Mouse (Mus musculus) gastrocnemius, postnatal 14 days (tissue): Measurements from ENCODE around the gene Cdr2. TPM values are rescaled to one million over a fixed set of nuclear protein-coding genes. Genes with fewer than 3 reads are reported as not detected.
"Not testable (repeated sequence)": the region's sequence is repeated elsewhere in the genome, so short reads cannot be mapped to it uniquely, and the experiment has no call there.

Experiments
- DNase-seq: peaks from one replicate; pipeline ENCODE4 v3.0.0; 2021; ENCODE audit warnings: mixed read lengths
- intact Hi-C: fragments of 180-260 bp; cut with DNase I; formaldehyde crosslinking; loops from one replicate; pipeline ENCODE4 v1.15.1; 2025; ENCODE audit warnings: low total_unique reads
- long read RNA-seq, 2 experiments: library from polyadenylated mRNA; stranded (forward); transcript quantifications; one replicate each; pipeline ENCODE4 v2.0.0; 2021
- total RNA-seq, 2 experiments: library from RNA; stranded (reverse); gene quantifications; 2 replicates each; pipeline ENCODE4 v1.2.3; 2021

The Cdr2 gene
- total RNA-seq: 1 to 10 TPM; 4.1 to 6.2 TPM
- long read RNA-seq, experiment 1, partial matches to known transcripts: 0 of 4 reads
- long read RNA-seq, experiment 1, other reads (novel, unspliced or antisense): 0 of 4 reads
- long read RNA-seq, experiment 2, transcript Cdr2-201 (5 exons, 2,525 nt): major isoform, 5 of 5 reads
- long read RNA-seq, experiment 2, partial matches to known transcripts: 0 of 5 reads
- long read RNA-seq, experiment 2, other reads (novel, unspliced or antisense): 0 of 5 reads

GRCm38 (mm10) chr7:120982200-120982841 lies at the start of gene Cdr2, which contains the start of gene Mfsd13b:
TSS of gene Cdr2 (minus strand) at chr7:120982312.
TSS of gene Mfsd13b (plus strand) at chr7:120982509.
- peak; percentile 89 for DNase-seq

DNA sequence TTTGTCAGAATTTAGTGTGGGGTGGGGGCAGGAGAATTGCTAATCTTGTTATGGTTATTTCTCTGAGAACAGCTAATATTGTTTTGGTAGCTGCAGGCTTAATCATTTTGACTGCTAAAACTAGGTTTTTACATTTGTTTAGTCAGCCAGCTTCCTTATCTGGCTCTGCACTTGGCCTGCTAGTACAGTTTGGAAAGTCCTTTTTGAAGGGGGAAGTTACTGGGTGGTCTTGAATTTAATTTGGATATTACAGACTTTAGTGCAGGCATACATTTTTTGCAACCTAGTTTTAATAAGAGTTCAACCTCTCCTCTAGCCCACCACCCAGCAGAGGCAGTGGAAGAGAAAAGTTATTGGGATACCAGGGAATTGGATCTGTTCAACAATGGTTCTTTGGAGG lies 47.8 kb upstream of the Cdr2 start:
- intact Hi-C loops: loop anchor here (10.0 kb wide), 1 partner anchor 45 kb away; the partner anchor contains the start of genes Cdr2 and Mfsd13b
- DNase-seq: not testable (repeated sequence)

More at GRCm38 (mm10) chr7:120982200-120982841, at the start of gene Cdr2, which contains the start of gene Mfsd13b:
- intact Hi-C loops: loop anchor here (10.0 kb wide), 1 partner anchor 52 kb away; the partner anchor contains the start of gene Mettl9

DNA sequence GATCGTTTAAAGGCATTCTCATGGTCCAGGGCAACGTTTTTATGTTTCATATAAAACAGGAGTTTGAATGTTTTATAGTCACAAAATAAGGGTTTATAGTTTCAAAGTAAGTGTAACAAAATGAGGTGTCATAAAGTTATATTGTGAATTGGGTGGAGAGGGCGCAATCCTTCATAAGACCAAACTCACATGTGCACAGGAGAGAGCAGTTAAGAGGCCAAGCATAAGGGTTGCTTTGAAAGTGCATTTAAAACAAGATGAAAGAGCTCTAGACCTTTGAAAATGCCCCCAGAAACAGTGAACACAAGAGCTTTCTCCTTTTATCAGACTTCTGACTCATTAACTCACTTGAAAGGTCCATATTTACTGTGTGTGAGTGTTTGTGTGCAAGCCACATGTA lies 44.2 kb upstream of the Cdr2 start:
- DNase-seq: no peak
- intact Hi-C loops: no loop called here

DNA sequence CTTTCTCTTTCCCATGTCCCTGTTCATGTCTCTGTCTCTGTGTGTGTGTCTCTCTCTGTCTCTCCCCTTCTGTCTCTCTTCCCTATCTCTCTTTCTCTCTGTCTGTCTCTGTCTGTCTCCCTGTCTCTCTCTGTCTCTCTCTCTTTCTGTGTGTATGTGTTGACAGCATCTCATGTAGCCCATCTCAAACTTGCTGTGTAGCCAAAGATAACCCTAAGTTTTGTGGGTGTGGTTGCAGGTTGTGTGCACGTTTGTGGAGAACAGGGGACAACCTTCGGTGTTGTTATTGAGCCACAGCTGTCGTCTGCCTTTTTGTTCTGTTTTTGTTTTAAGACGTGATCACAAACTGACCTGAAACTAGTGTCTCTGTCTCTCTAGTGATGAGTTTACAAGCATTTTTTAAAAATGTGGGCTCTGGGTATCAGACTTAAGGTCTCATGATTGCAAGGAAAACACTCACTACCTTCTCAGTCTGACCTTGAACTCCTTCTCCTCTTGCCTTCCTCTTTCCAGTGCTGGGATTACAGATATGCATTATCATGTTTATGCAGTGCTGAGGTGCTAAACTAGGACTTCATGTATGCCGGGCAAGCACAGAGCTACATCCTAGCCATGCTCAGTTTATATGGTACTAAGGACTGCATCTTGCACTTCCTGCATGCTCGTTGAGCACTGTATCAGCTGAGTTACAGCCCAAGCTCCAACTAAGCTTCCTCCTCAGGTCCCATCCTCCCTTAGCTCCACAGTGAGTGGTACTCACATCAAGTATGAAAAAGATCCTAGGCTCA lies 43.3 kb upstream of the Cdr2 start:
- intact Hi-C loops: no loop called here
- no peak for DNase-seq

- DNase-seq: no peak
- intact Hi-C loops: no loop called here
These were observed 38.2 kb upstream of the Cdr2 start for GRCm38 (mm10) chr7:121020277-121020676.

DNA sequence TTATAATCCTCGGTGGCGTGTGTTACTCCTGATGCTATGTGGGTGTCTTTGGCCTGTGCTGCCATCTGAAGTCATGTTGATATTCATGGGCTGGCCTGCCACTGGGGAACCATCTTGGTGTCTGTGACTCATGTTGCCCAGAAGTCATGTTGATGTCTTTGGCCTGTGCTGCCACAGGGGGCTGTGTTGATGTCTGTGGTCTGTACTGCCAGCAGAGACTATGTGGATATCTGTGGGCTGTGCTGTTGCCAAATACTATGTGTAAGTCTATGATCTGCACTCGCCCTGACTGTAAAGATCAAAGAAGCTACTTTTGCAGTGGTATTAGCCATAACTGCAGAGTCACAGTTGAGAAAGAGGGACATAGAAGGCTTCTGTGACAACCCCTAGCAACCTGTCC lies 36.7 kb upstream of the Cdr2 start:
- DNase-seq: no peak
- intact Hi-C loops: no loop called here

GRCm38 (mm10) chr7:121014486-121014885 lies 32.4 kb upstream of the Cdr2 start:
- no peak for DNase-seq
- intact Hi-C loops: no loop called here

- intact Hi-C loops: no loop called here
- no peak for DNase-seq
These were observed 29.9 kb upstream of the Cdr2 start for GRCm38 (mm10) chr7:121011794-121012689.

DNA sequence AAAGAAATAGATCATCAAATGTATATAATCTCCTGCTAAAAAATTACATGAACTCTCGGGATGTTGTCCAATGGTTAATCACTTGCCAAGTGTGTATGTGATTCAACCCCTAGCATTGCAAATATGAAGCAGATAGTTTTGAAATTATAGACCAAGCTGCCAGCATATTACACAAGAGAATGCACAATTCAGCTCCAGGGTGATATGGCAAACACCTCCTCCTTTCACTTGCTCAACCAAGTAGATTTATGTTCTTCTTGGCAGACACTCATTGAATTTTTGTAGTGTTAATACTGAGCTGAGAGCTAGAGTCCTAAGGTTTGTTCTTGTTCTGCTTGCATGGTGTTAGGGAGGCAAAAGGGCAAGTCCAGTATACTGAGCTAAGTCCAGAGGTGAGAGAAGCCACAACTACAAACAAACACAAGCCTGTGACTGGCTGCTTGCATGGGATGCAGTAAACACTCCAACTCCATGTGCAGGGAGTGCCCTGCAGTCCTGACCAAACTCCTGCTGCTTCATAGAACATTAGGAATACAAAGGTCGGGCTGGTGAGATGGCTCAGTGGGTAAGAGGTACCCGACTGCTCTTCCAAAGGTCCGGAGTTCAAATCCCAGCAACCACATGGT lies 21.8 kb upstream of the Cdr2 start:
- DNase-seq: no peak
- intact Hi-C loops: no loop called here

DNA sequence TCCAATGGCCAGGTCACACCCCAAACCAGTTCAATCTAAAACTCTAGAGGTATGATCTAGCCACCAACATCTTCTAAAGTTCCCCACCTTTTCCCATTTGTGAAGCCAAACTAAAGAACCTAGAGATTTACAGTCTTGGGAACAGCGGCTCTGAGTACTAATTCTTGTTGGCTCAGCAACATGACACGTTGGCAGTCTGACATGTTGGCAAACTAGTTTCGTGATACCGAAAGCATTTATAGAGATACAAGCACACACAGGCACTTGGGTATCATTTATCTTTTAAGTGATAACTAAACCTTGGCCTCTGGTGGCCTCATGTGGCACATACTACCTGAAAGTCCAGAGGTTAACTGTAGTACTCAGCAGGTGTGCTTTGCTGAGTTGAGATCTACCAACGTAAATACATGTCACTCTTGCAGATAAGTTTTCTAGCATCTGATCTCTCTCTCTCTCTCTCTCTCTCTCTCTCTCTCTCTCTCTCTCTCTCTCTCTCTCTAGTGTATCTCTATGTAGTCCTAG lies 20.4 kb upstream of the Cdr2 start:
- no peak for DNase-seq
- intact Hi-C loops: no loop called here

- intact Hi-C loops: no loop called here
These were observed 19.8 kb upstream of the Cdr2 start for GRCm38 (mm10) chr7:121001879-121002278.

GRCm38 (mm10) chr7:121000065-121000822 lies 18.1 kb upstream of the Cdr2 start:
- intact Hi-C loops: no loop called here
- DNase-seq: no peak

More at GRCm38 (mm10) chr7:121001879-121002278, 19.8 kb upstream of the Cdr2 start:
- no peak for DNase-seq

GRCm38 (mm10) chr7:120999021-120999530 lies 17.0 kb upstream of the Cdr2 start:
- DNase-seq: no peak
- intact Hi-C loops: no loop called here

- intact Hi-C loops: no loop called here
- no peak for DNase-seq
These were observed 9.1 kb upstream of the Cdr2 start for GRCm38 (mm10) chr7:120991191-120991590.

- no peak for DNase-seq
- intact Hi-C loops: loop anchor here (10.0 kb wide), 1 partner anchor 52 kb away; the partner anchor contains the start of gene Mettl9
These were observed 856 bp upstream of the Cdr2 start for GRCm38 (mm10) chr7:120982968-120983367.

DNA sequence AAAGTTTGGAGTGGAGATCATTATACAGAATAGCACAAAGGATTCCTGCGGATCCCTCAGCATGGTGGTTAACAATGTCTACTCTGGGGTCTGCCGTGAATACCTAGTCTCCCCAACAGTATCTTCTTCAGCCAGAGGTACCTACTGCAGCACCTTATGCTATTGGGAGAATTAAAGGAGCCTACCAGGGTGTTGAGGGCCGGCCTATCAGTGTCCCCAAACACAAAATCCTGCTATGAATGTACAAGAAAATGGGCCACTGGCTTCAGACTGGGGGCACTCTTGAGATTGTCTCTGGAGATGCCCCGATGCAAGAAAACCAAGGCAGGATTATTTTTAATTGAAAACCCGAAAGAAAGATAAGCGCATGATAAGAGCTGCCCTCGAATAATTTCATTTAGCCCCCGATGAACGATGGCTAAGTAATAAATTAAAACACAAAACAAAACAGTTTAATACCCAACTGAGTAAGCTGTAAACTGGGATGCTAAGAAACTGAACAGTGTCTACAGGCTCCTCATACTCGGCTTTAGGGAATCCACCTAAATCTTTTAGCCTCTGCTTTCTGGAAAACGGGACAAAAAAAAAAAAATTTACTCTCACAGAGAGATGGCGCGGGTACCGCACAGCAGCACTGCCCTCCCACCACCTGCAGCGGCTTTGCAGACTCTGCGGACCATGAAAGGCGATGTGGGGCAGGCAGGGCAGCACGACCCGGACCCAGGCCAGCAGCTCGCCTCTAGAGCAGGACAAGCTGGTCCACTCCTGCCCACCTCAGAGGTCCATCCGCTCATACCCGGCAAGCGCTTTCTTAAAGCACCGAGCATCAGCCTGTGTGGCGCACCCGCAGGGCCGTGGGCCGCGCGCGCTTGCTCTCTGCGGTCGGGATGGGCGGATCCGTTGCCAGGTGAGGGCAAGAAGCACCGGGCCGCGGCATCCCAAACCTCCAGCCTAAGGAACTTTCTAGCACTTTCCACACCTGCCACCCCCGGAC lies 884 bp downstream of the Cdr2 start:
- intact Hi-C loops: loop anchor here (10.0 kb wide), 1 partner anchor 54 kb away; the partner anchor contains the start of gene Mettl9
- DNase-seq: peak; percentile 33
